Mouse (Mus musculus): ENCODE measurements around the gene Caml.

The Caml gene

GRCm38 (mm10) chr13:55622156-55622648 is 603 bp upstream of the Caml start:
- peak in 1 of 2 experiments; percentile 18 for DNase-seq

- DNase-seq = peak; percentile 89 to 92
These were observed 11.9 kb downstream of the Caml start, which contains the start of gene Ddx46 for GRCm38 (mm10) chr13:55634639-55635127. Gene Ddx46, plus strand, starts transcription at chr13:55635027.

- no peak for DNase-seq
These were observed 12.4 kb downstream of the Caml start for GRCm38 (mm10) chr13:55635146-55635571.

GRCm38 (mm10) chr13:55636185-55636983 is 13.6 kb downstream of the Caml start:
- no peak for DNase-seq

GRCm38 (mm10) chr13:55640480-55640879 is 17.7 kb downstream of the Caml start:
- DNase-seq = peak; percentile 76 to 80

- no peak for DNase-seq
These were observed 21.7 kb downstream of the Caml start for GRCm38 (mm10) chr13:55644525-55644924.

- DNase-seq = no peak
These were observed 27.3 kb downstream of the Caml start for GRCm38 (mm10) chr13:55650098-55650497.

- DNase-seq = no peak
These were observed 28.2 kb downstream of the Caml start for GRCm38 (mm10) chr13:55650980-55651379.

- DNase-seq = peak; percentile 17 to 22
These were observed 45.7 kb downstream of the Caml start for GRCm38 (mm10) chr13:55668550-55668949.

GRCm38 (mm10) chr13:55672711-55673110 is 49.9 kb downstream of the Caml start:
- no peak for DNase-seq

GRCm38 (mm10) chr13:55677364-55677763 is 54.6 kb downstream of the Caml start:
- DNase-seq = no peak

Measured in cerebellum, postnatal 36 days (tissue).